ENCODE assay signal across 11 mouse cellular contexts in genomic region chr2:29516621-29517170, GRCm38 (mm10).
DNase-seq lines count a peak whose midpoint lies in the region; ATAC-seq and TF ChIP-seq lines count a peak whose summit lies in the region.
"Had no signal": no experiment of that assay in that cellular context is flagged by ENCODE, and none has a peak within 500 bp of the region (broad histone marks: within the 10 kb centered on the region; RNA-seq: fewer than 3 reads in every experiment).

No protein-coding gene starts in this region.

- no peaks in the 10 kb centered on the region for H3K36me3 ChIP-seq in hindbrain, embryonic 12.5 days
- no peaks in the 10 kb centered on the region for H3K36me3 ChIP-seq in midbrain, embryonic 14.5 days (ENCODE audit: control insufficient read depth, insufficient read depth, low read length)
- H3K36me3 ChIP-seq in intestine, embryonic 16.5 days (ENCODE audit: control insufficient read depth, insufficient read depth, low read length), result no peaks in the 10 kb centered on the region
- H3K36me3 ChIP-seq: liver, embryonic 12.5 days had no signal

- no peak overlapping the region for H3K27ac ChIP-seq in hindbrain, embryonic 12.5 days
- peak overlapping the region; percentile 77 for H3K27ac ChIP-seq in midbrain, embryonic 14.5 days (replicated peaks; ENCODE audit: low read depth, low read length)
- H3K27ac ChIP-seq in intestine, embryonic 16.5 days (ENCODE audit: low read length), result no peak overlapping the region
- H3K27ac ChIP-seq: liver, embryonic 12.5 days had no signal

- no peak overlapping the region for H3K4me2 ChIP-seq in hindbrain, embryonic 12.5 days (replicated peaks)
- H3K4me2 ChIP-seq in midbrain, embryonic 14.5 days (ENCODE audit: low read length), result no peak overlapping the region
- H3K4me2 ChIP-seq in intestine, embryonic 16.5 days (ENCODE audit: low read depth, low read length), result no peak overlapping the region
- H3K4me2 ChIP-seq: liver, embryonic 12.5 days had no signal

- DNase-seq in brain, embryonic 14.5 days (ENCODE audit: low read depth), result peak; percentile 72
- DNase-seq in embryo, embryonic 11 days, result peak; percentile 66
- peak; percentile 79 for DNase-seq in midbrain, embryonic 14.5 days
- no peak for DNase-seq in right cerebral cortex, postnatal 25 days
- DNase-seq in left cerebral cortex, postnatal 10 days (ENCODE audit: extremely low spot score in 1 of 2, low spot score in 2 of 2), result no peak
- DNase-seq: thymus, postnatal 25 days had no signal

- no peak for TF ChIP-seq CTCF in brain, embryonic 14.5 days (IDR thresholded peaks at IDR 0.05; ENCODE audit: borderline replicate concordance, extremely low read depth, insufficient read depth, insufficient read length)

- TF ChIP-seq POLR2A in brain, embryonic 14.5 days (IDR thresholded peaks at IDR 0.05; ENCODE audit: borderline replicate concordance, extremely low read depth, insufficient read depth, insufficient read length, poor library complexity, severe bottlenecking), result no peak

- intact Hi-C loops in left cerebral cortex, postnatal 10 days (cut with DNase I), result no loop called here

- H3K9me3 ChIP-seq in hindbrain, embryonic 12.5 days (replicated peaks), result no peaks in the 10 kb centered on the region
- no peaks in the 10 kb centered on the region for H3K9me3 ChIP-seq in midbrain, embryonic 14.5 days (ENCODE audit: control insufficient read depth, low read length)
- H3K9me3 ChIP-seq in intestine, embryonic 16.5 days (ENCODE audit: control insufficient read depth, low read length), result no peaks in the 10 kb centered on the region
- H3K9me3 ChIP-seq: liver, embryonic 12.5 days had no signal

- ATAC-seq in hindbrain, embryonic 12.5 days (ENCODE audit: low FRiP score), result no peak
- ATAC-seq in midbrain, embryonic 14.5 days (ENCODE audit: low FRiP score, low TSS enrichment), result peak; percentile 22; the same call in 1 of the 2 replicates
- ATAC-seq in intestine, embryonic 16.5 days, result no peak
- ATAC-seq: CD4-positive, CD25-positive, alpha-beta regulatory T cell, adult 4 months; liver, embryonic 12.5 days; lung, postnatal 0 days had no signal

- no peak overlapping the region for H3K4me3 ChIP-seq in hindbrain, embryonic 12.5 days
- no peak overlapping the region for H3K4me3 ChIP-seq in midbrain, embryonic 14.5 days (replicated peaks; ENCODE audit: low read depth, low read length)
- H3K4me3 ChIP-seq in intestine, embryonic 16.5 days (ENCODE audit: low read length), result no peak overlapping the region
- H3K4me3 ChIP-seq: liver, embryonic 12.5 days had no signal

- peak overlapping the region; percentile 38; the same call in 1 of the 2 replicates for H3K9ac ChIP-seq in hindbrain, embryonic 12.5 days
- H3K9ac ChIP-seq in midbrain, embryonic 14.5 days (replicated peaks; ENCODE audit: low read length), result peak overlapping the region; percentile 24; the same call in 1 of the 2 replicates
- H3K9ac ChIP-seq in intestine, embryonic 16.5 days (ENCODE audit: low read depth, low read length), result no peak overlapping the region
- H3K9ac ChIP-seq: liver, embryonic 12.5 days had no signal

- H3K4me1 ChIP-seq in hindbrain, embryonic 12.5 days, result peaks cover 47% of the 10 kb centered on the region
- H3K4me1 ChIP-seq in midbrain, embryonic 14.5 days (ENCODE audit: control insufficient read depth, insufficient read depth, low read length), result peaks cover 61% of the 10 kb centered on the region
- H3K4me1 ChIP-seq in intestine, embryonic 16.5 days (ENCODE audit: control insufficient read depth, insufficient read depth, low read length), result no peaks in the 10 kb centered on the region

- H3K27me3 ChIP-seq in hindbrain, embryonic 12.5 days, result peaks cover 3% of the 10 kb centered on the region; the same call in 1 of the 2 replicates
- H3K27me3 ChIP-seq in midbrain, embryonic 14.5 days (ENCODE audit: control insufficient read depth, insufficient read depth, low read length), result no peaks in the 10 kb centered on the region
- no peaks in the 10 kb centered on the region for H3K27me3 ChIP-seq in intestine, embryonic 16.5 days (replicated peaks; ENCODE audit: control insufficient read depth, insufficient read depth, low read length)
- H3K27me3 ChIP-seq: liver, embryonic 12.5 days had no signal

- WGBS in hindbrain, embryonic 12.5 days, result 27% methylated on average over 9 of the region's 9 CpGs
- 8% methylated on average over 9 of the region's 9 CpGs for WGBS in midbrain, embryonic 14.5 days
- WGBS in intestine, embryonic 16.5 days, result 36% methylated on average over 9 of the region's 9 CpGs

Comparison
In these comparisons a context has a peak if more than half of its experiments do, and no peak if none do; other contexts are left out.
1. DNase-seq: peak in brain, embryonic 14.5 days (single experiment), embryo, embryonic 11 days (single experiment) and midbrain, embryonic 14.5 days (single experiment); none in right cerebral cortex, postnatal 25 days (single experiment) and left cerebral cortex, postnatal 10 days (0 of 2).